Mouse (Mus musculus) spleen, postnatal 36 days (tissue): ENCODE measurements around the gene Nfia.

ENCODE experiments used
- DNase-seq, 2 experiments: peaks; one replicate each; pipeline ENCODE4 v3.0.0; 2022; ENCODE audit warnings: low spot score in 2 of 2, mixed read lengths in 1 of 2

The Nfia gene

DNA sequence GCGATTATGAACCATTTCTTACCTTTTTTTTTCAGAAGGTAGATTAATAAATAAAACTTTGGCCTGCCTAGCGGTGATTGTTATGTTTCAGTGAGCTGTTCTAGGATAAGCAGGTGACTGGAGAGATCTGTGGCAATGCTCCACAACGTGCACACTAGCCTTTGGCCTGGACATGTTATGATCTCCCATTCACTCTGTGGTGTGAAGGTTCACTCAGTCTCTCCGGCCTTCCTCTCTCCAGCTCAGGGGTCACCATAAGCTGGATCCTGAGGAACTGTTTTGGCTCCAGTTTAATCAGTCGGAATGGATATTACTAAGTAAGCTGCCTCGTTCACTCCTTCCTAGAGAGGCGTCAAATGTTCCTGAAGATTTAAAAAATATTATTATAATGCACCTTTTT, 139.2 kb downstream of the Nfia start:
- no peak for DNase-seq

DNA sequence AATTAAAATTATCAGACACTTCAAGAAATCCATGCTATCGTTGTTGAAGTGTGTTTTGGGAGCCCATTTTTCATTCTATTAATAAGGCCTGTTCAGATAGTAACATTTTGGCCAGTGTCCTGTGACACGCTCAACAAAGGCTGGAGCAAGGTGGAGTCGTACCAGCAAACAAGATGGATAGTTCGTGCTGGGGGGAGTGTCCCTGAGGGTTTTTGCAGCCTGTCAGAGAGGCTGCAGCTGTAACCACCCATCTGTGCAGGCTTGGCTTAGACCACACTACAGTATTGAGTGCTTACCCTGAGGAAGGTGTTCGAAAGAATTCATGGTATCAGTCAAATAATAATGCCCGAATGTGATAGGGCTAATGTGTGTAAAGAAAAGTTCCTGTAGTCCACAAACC, 139.6 kb downstream of the Nfia start:
- no peak for DNase-seq

GRCm38 (mm10) chr4:97912560-97912959, 140.0 kb downstream of the Nfia start:
- no peak for DNase-seq

DNA sequence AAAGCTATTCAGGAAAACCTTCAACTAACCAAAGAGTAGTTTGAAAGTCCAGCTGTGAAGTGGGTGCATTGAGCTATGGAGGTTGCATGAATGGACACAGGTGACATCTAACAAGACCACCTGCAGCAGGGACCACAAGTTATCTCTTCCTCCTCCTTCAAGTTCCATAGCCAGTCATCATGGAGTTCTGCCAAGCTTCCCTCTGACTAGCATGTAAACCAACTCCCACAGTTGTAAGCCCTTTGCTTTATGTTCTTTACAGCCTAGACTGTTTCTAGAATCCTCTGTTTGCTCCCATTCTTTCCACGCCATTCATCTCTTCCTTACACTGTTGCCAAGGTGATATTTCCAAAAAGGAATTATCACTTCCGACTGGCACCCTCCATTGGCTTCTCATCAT, 141.8 kb downstream of the Nfia start:
- DNase-seq: no peak

GRCm38 (mm10) chr4:97914761-97915160, 142.2 kb downstream of the Nfia start:
- DNase-seq: no peak

DNA sequence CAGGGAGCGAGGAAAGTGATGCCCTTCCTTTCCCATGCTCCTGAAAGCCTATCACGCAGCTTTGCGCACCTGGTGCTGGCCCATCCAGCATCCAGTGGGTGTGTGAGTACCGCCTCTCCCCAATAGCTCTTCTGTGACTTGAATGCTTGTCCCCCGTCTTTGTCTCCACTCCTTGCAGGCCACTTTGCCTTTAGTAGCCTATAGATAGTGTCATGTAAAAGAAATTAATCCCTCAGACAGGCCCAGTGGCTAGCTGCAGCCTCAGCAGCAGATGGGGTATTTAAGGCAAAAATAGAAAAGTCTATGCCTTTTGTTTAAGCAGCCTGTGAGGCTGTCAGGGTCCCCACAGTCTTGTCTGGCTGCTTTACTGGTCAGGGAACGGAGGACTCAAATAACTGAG, 145.0 kb downstream of the Nfia start:
- DNase-seq: no peak

GRCm38 (mm10) chr4:97918675-97919074, 146.1 kb downstream of the Nfia start:
- DNase-seq: no peak

DNA sequence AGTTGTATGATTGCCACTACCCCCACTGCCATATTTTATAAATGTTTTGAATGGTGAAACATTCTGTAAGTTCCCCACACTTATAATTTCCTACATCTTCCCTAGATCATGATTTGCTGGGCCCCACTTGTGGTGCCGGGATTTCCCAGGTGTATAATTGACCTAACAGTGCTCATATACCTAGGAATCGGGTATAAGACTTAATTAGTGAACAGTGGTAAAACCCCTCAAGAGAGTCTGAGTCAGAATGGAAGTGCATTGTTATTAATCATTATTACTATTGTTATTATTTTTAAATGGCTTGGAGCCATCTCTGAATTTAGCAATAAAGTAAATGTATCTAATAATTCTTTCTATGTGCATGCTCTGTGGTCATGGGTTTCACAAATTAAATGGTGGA, 147.2 kb downstream of the Nfia start:
- no peak for DNase-seq

DNA sequence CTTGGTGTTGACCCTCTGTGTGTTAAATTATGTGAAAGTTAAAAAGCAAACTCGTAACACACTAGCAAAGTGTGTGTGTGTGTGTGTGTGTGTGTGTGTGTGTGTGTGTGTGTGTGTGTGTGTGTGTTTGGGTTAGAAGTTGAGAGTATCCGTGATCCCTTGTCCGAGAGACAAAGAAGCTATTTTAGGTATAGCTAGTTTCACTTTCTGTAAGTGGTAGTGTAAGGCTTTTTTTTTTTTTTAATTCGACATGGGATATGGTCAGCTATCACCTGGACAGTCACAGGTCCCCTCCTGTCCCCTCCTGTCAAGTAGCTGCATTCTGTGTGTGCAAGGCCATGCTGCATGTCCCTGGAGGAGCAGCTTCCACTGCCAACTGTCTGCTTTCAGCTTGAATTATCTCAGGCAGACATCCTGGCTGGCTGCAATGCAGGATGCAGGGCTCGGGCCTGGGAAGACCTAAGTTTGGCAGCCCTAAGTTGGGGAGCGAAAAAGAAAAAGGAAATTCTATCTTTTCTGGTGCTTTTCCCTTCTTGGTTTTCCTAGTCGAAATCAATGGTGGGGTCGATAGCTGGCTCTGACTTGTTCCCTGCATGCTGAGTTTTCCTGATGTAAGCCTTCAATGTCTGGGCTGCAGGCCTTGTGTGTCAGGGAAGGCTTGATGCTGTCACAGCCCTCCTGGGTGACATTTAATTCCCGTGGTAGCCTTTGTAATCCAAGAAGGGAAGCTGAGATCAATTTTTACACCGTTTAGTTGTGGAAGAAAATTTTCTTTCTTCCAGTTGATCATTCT, 147.9 kb downstream of the Nfia start:
- no peak for DNase-seq

DNA sequence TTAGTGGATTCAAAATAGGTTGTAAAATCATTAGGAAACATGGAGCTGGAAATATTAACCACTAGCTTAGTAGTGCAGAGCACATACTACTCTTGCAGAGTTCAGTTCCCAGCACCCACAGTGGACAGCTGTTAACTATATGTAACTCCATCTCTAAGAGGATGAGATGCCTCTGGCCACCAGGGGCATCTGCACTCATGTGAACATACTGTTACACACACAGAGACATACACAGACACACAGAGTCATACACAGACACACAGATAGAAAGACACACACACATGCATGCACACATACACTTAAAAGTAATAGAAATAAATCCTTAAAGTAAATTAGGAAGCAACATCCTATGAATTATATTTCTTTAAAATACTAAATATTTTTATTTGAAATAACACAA, 149.1 kb downstream of the Nfia start:
- DNase-seq: no peak

GRCm38 (mm10) chr4:97923248-97923647, 150.7 kb downstream of the Nfia start:
- peak; percentile 20 for DNase-seq

GRCm38 (mm10) chr4:97923876-97924316, 151.4 kb downstream of the Nfia start:
- peak; percentile 31 to 54 for DNase-seq

- DNase-seq: no peak
Observed at GRCm38 (mm10) chr4:97924414-97924813, 151.9 kb downstream of the Nfia start.

- no peak for DNase-seq
Observed at GRCm38 (mm10) chr4:97924855-97925254, 152.3 kb downstream of the Nfia start.

DNA sequence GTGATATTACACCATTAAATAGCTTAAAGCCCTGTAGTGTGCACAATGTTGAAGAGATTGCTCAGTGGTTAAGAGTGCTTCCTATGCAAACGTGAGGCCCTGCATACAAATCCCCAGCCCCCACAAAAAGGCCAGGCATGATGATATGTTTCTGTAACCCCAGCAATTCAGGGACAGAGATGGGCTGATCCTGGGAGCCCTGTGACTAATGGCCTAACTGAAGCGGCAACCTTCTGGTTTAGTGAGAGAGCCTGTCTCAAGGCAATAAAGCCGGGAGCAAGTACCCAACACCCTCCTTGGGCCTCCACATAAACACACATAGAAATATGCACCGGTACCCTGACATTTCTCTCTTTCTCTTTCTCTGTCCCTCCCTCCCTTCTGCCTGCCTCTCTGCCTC, 153.1 kb downstream of the Nfia start:
- no peak for DNase-seq

- DNase-seq: no peak
Observed at GRCm38 (mm10) chr4:97926607-97927308, 154.2 kb downstream of the Nfia start.

DNA sequence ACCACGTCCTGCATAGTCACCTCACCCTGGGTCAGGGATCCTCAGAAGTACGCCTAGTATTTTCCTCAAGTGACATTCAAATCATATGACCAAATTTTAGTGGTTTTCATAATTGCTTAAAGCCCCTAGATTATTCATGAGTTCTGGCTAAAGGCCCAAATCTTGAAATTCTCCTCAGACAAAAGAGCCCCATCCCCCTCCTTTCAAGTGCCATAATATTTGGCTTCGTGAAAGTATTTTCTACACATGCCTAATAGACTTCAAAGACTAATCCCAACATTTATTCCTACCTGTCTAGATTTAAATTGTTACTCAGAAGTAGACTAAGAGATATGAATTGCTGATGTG, 154.7 kb downstream of the Nfia start:
- DNase-seq: no peak

DNA sequence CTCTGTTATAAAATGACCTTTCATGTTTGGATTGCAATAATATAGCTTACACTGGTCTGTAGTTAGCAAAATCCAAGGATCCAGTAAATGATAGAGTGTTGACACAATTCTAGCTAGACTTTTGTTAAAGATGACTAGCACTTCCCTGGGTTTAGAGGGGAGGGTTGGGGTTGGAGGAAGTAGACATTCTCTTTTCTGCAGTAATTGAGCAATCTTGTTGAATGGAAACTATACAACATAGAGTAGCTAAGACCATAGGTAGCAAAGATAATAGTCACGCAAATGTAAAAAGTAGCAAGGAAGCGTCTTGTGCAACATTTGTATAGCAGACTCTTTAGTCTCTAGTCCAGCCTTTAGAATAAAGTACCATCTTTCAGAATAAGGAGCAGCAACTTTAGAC, 163.8 kb downstream of the Nfia start:
- no peak for DNase-seq

DNA sequence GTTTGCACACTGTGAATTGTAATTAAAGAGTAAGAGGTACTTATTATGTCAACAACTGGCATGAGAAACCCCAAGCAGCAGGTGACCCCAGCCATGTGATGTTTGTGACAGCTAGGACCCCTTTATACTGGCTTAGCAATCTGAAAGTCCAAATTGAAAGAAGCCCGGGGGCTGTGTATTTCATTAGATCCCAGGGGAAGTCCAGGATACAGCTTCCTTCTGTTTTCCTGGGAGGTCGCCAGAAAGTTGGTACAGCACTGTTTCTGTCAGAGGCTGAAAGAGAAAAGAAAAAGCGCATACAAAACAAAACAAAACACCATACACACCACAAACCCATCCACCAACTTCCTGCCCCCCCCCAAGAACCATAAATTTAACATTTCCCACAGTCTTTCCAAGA, 164.4 kb downstream of the Nfia start:
- DNase-seq: no peak

DNA sequence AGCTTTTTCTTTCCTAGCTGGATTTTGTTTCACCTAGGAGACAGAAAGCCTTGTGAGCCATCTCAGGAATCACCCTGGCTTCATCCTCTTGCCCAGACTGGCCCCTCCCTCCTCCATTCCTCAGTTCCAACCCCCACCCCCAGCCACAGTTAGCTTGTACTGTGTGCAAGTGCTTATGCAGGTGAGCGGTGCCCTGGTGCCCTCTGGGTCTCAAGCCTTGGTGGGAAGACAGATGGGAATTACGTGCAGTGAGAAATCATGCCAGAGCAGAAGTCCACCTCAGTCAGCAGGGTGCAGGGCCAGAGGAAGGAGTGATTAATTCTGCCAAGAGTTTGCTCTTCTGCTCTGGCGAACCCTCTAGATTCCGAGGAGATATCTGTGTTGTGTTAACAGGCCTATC, 167.0 kb downstream of the Nfia start:
- no peak for DNase-seq

GRCm38 (mm10) chr4:97939920-97940520, 167.5 kb downstream of the Nfia start:
- no peak for DNase-seq

DNA sequence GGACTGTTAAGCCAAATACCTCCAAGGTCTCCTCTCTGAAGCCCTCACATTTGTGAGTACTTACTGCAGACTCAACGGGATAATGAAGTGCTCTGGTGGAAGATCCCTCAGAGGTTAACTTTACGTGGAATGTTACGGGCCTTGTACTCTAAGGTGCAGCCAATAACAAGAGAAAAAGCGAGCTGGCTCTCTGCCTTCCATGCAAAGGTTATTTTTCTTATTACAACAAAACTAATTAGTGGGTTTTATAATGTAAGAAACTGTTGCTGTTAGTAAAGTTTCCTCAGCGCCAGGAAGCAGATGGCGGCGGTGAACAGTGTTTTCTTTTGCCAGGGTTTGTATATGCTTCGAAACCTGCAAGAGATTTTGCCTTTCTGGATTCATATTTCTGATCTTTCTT, 169.1 kb downstream of the Nfia start:
- no peak for DNase-seq

DNA sequence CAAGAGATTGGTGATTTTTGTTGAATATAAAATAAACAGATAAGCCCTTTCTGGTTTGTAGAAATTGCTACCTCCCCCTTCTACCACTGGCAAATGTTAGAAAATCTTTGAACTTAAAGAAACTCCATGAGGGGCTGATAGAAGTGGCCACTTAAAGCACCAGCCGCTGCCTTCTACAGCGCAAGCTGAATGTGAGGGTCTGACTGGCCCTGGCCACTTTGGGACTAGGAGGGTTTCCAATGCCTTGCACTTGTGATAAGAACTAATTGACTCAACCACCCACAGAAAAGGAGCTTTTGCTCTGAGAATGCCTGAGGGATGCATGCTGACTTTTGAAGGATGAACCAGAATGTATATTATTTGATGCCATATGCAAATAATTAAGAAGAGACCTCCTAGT, 171.8 kb downstream of the Nfia start:
- no peak for DNase-seq
